Mouse (Mus musculus) limb, embryonic 15.5 days (tissue): ENCODE measurements at regions not wholly inside any gene's neighbourhood (a gene's known extent, or its start where the extent isn't known, plus 50 kb on each side); places are given as distances from the start of the nearest gene placed in this dataset.

Experiments used
- ATAC-seq: fragments of 200-750 bp; cut with Nextera tagmentation; 2 replicates; pipeline ENCODE4 v1.8.0; 2017; ENCODE audit warnings: low read depth, moderate TSS enrichment; ENCODE audit not compliant: insufficient number of reproducible peaks, low FRiP score, low TSS enrichment
- H3K27ac ChIP-seq: fragments of 300-500 bp; sonication (generic); 2 replicates; pipeline ENCODE4 v1.5.1; 2015; ENCODE audit warnings: moderate library complexity, mild to moderate bottlenecking, inconsistent platforms
- H3K27me3 ChIP-seq: fragments of 300-500 bp; sonication (generic); 2 replicates; pipeline ENCODE4 v1.6.1; 2015; ENCODE audit warnings: inconsistent platforms
- H3K36me3 ChIP-seq: fragments of 300-500 bp; sonication (generic); 2 replicates; pipeline ENCODE4 v1.6.1; 2015; ENCODE audit warnings: inconsistent platforms
- H3K4me1 ChIP-seq: fragments of 300-500 bp; sonication (generic); 2 replicates; pipeline ENCODE4 v1.6.1; 2015; ENCODE audit warnings: inconsistent platforms
- H3K4me2 ChIP-seq: fragments of 300-500 bp; sonication (generic); 2 replicates; pipeline ENCODE4 v1.6.1; 2015; ENCODE audit warnings: mild to moderate bottlenecking, inconsistent platforms
- H3K4me3 ChIP-seq: fragments of 300-500 bp; sonication (generic); 2 replicates; pipeline ENCODE4 v1.5.1; 2015; ENCODE audit warnings: mild to moderate bottlenecking, inconsistent platforms
- H3K9ac ChIP-seq: fragments of 300-500 bp; sonication (generic); 2 replicates; pipeline ENCODE4 v1.6.1; 2015; ENCODE audit warnings: inconsistent platforms
- H3K9me3 ChIP-seq: fragments of 300-500 bp; sonication (generic); 2 replicates; pipeline ENCODE4 v1.6.1; 2016; ENCODE audit warnings: inconsistent platforms
- WGBS: fragments of 180-500 bp; shearing (Covaris S2); methylation state at CpG from one replicate; pipeline ENCODE4 v1.1.7; 2015; 5-methylcytosine and 5-hydroxymethylcytosine counted together

DNA sequence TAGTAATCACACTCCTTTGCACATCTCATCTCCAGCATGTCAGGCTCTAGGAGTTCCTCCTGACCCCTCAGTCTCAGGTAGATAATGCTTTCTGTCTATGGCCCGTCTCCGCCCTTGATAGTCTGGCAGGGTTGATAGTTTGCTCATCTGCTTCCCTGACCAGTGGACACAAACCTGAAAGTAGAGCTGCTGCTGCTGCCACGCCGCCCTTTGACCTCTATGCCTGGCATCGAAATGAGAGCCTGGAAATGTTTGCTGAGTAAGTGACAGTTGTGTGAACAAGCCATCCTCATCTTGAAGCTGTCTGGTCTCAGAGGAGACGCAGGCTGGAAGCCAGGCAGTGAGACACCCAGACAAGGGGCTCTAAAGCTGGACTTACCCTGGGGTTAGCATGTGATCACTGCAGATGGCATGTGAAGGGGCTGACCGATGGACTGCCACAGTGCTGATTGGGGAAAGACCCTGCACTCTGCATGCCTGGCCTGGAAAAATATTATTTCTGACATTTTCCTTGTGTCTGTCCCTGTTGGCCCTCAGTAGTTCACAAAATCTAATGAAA is 109.8 kb upstream of the Syt6 start:
- H3K4me1 ChIP-seq, result peaks cover 4% of the 10 kb centered on the region
- H3K4me3 ChIP-seq, result no peak overlapping the region
- no peak overlapping the region for H3K27ac ChIP-seq
- no peak overlapping the region for H3K4me2 ChIP-seq
- no peaks in the 10 kb centered on the region for H3K27me3 ChIP-seq
- no peak overlapping the region for H3K9ac ChIP-seq
- ATAC-seq, result no peak
- 67% methylated on average over 7 of the region's 7 CpGs for WGBS
- H3K36me3 ChIP-seq, result no peaks in the 10 kb centered on the region
- H3K9me3 ChIP-seq, result no peaks in the 10 kb centered on the region

- no peak for ATAC-seq
- no peak overlapping the region for H3K27ac ChIP-seq
- WGBS, result 51% methylated on average over 2 of the region's 2 CpGs
Measured at GRCm38 (mm10) chr3:103465948-103466347, 109.1 kb upstream of the Syt6 start.

GRCm38 (mm10) chr3:103470586-103471400 is 104.2 kb upstream of the Syt6 start:
- no peaks in the 10 kb centered on the region for H3K27me3 ChIP-seq
- ATAC-seq, result no peak
- no peak overlapping the region for H3K4me3 ChIP-seq
- H3K36me3 ChIP-seq, result no peaks in the 10 kb centered on the region
- no peaks in the 10 kb centered on the region for H3K4me1 ChIP-seq
- no peak overlapping the region for H3K27ac ChIP-seq
- H3K4me2 ChIP-seq, result no peak overlapping the region
- H3K9me3 ChIP-seq, result no peaks in the 10 kb centered on the region
- WGBS, result 70% methylated on average over 15 of the region's 15 CpGs
- H3K9ac ChIP-seq, result no peak overlapping the region

More at GRCm38 (mm10) chr3:103465948-103466347, 109.1 kb upstream of the Syt6 start:
- no peaks in the 10 kb centered on the region for H3K27me3 ChIP-seq
- H3K4me2 ChIP-seq, result no peak overlapping the region
- no peaks in the 10 kb centered on the region for H3K36me3 ChIP-seq
- H3K4me1 ChIP-seq, result peaks cover 4% of the 10 kb centered on the region
- H3K9me3 ChIP-seq, result no peaks in the 10 kb centered on the region
- H3K4me3 ChIP-seq, result no peak overlapping the region
- H3K9ac ChIP-seq, result no peak overlapping the region

GRCm38 (mm10) chr3:103472598-103472997 is 102.4 kb upstream of the Syt6 start:
- WGBS, result 70% methylated on average over 10 of the region's 10 CpGs
- Histone ChIP-seq H3K9me3 (no peaks in the 10 kb centered on the region), H3K36me3 (no peaks in the 10 kb centered on the region), H3K4me3 (no peak overlapping the region), H3K4me2 (no peak overlapping the region), H3K9ac (no peak overlapping the region), H3K27me3 (no peaks in the 10 kb centered on the region), H3K4me1 (no peaks in the 10 kb centered on the region), H3K27ac (no peak overlapping the region)
- no peak for ATAC-seq

GRCm38 (mm10) chr3:103473336-103473735 is 101.7 kb upstream of the Syt6 start:
- Histone ChIP-seq H3K4me1 (no peaks in the 10 kb centered on the region), H3K4me3 (no peak overlapping the region), H3K27me3 (no peaks in the 10 kb centered on the region), H3K9me3 (no peaks in the 10 kb centered on the region), H3K4me2 (no peak overlapping the region), H3K9ac (no peak overlapping the region), H3K27ac (no peak overlapping the region), H3K36me3 (no peaks in the 10 kb centered on the region)
- 74% methylated on average over 2 of the region's 2 CpGs for WGBS
- no peak for ATAC-seq

DNA sequence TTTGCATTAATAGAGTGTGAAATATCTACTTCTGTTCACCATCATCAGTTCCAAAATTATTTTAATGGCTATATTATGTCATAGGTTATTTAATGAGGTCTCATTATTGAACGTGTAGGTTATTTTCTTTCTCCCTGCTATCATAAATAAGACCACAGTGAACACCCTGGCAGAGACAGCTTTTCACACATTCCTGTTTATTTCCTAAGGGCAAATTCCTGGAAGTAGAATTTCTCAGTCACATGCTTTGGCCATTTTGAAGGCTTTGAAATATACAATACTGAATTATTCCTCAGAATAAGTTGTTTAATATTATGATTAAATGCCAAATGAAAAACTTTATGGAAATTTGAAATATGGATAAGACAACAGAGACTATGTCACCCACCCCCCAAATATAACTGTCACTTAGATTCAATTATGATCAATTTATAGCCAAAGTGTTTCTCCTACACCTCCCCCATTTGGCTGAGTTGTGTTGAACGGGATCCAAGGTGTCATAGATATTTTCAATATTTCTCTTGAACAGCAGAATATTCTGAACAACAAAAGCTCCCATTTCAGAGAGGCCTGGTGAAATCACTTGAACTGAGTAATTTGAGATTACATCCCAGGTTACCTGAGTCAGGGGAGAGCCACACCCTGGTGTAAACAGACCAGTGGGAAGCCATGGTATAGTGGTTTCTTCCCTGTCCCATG is 95.0 kb upstream of the Syt6 start:
- Histone ChIP-seq H3K4me3 (no peak overlapping the region), H3K27me3 (no peaks in the 10 kb centered on the region), H3K36me3 (no peaks in the 10 kb centered on the region), H3K9me3 (no peaks in the 10 kb centered on the region), H3K27ac (no peak overlapping the region), H3K9ac (no peak overlapping the region), H3K4me2 (no peak overlapping the region), H3K4me1 (0 out of 2 replicates have a peak, but pooled peaks cover 7% of the 10 kb centered on the region)
- ATAC-seq, result no peak
- WGBS, result 40% methylated on average over 2 of the region's 2 CpGs

DNA sequence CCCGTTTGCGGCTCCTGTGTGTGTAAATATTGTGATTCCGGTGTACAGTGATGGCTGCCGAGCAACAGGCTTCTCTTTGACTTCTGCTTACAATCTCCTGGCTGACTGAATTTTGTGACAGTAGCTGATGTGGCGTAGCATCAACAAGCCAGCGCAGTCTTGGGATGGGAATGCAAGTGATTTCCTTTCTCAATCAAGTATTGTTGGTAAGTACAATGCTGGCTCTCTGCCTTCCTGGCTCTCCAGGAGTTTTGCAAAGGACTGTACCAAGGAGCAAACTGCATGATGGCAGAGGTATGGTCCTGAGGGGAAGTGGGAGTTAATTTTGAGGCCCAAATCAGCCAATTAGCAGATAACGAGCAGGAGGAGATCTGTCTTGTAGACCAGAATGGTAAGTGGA is 94.4 kb upstream of the Syt6 start:
- Histone ChIP-seq H3K27ac (no peak overlapping the region), H3K27me3 (no peaks in the 10 kb centered on the region), H3K4me2 (no peak overlapping the region), H3K36me3 (no peaks in the 10 kb centered on the region), H3K4me1 (peaks cover 11% of the 10 kb centered on the region; the same call in 1 of the 2 replicates), H3K9me3 (no peaks in the 10 kb centered on the region), H3K4me3 (no peak overlapping the region), H3K9ac (no peak overlapping the region)
- WGBS, result 85% methylated on average over 7 of the region's 7 CpGs
- no peak for ATAC-seq

DNA sequence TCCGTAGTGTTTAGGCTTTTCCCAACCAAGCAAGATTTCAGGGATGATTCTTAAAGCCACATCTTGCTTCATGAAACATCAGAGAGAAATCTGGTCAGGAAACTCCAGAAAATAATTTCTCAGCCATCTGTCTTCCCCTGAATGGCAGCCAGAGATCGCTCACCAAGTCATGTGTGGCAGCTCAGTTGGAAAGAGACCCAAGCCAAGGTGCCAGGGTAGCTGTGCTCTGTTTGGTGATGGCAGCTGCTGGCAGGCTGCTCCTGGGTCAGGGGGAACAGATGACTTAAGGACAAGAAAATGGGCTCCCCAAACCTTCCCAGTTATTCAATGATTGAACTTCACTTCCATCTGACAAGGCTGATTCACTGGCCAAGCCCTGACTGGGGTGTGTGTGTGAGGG is 91.7 kb upstream of the Syt6 start:
- WGBS, result 89% methylated on average over 2 of the region's 2 CpGs

DNA sequence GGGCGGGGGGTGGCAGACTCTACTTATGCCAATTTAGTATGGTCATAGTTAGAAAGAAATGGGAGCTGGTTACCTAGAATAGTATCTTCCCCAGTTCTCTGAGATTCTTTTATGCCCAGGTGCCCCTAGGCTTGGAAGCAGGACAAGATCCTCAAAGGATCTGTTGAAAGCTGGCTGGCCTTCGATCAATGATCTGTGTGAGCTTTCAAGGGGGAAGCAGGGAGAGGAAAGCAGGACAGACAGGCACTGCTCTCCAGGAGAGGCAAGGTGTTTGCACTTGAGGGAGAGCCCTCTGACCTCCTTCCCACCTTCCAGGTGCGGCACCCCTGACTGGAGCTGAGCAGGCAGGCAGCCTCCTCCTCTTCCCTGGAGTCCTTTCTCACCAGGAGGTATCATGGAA is 91.3 kb upstream of the Syt6 start:
- Histone ChIP-seq H3K4me2 (no peak overlapping the region), H3K27me3 (no peaks in the 10 kb centered on the region), H3K4me1 (peaks cover 11% of the 10 kb centered on the region; the same call in 1 of the 2 replicates), H3K27ac (no peak overlapping the region), H3K9me3 (no peaks in the 10 kb centered on the region), H3K36me3 (no peaks in the 10 kb centered on the region), H3K4me3 (no peak overlapping the region), H3K9ac (no peak overlapping the region)
- WGBS, result 81% methylated on average over 3 of the region's 3 CpGs
- no peak for ATAC-seq

More for the DNA sequence above, 91.7 kb upstream of the Syt6 start:
- H3K36me3 ChIP-seq, result no peaks in the 10 kb centered on the region
- H3K27ac ChIP-seq, result no peak overlapping the region
- H3K9ac ChIP-seq, result no peak overlapping the region
- no peak overlapping the region for H3K4me3 ChIP-seq
- H3K4me2 ChIP-seq, result no peak overlapping the region
- ATAC-seq, result no peak
- peaks cover 11% of the 10 kb centered on the region; the same call in 1 of the 2 replicates for H3K4me1 ChIP-seq
- no peaks in the 10 kb centered on the region for H3K27me3 ChIP-seq
- no peaks in the 10 kb centered on the region for H3K9me3 ChIP-seq

DNA sequence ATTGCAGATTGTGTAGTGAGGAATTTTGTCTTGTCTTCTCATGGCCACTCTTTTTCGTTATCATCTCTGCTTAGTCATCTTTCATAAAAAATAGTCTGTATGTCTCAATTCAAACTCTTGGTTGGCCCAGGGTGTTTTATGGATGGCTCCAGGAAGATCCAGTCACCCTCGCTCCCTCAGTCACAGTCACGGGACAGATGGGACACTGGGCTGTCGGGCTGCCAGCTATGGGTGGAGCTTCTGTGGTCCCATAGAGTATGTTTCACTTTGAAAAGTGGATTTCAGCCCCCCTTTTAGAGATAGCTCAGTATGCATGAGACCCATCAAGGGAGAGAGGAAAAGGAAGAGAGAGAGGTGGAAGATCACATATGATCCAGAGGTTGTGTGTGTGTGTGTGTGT is 85.2 kb upstream of the Syt6 start:
- no peak overlapping the region for H3K4me2 ChIP-seq
- H3K27me3 ChIP-seq, result no peaks in the 10 kb centered on the region
- WGBS, result 77% methylated on average over 4 of the region's 4 CpGs
- no peak overlapping the region for H3K27ac ChIP-seq
- H3K4me3 ChIP-seq, result no peak overlapping the region
- H3K9ac ChIP-seq, result no peak overlapping the region
- no peak for ATAC-seq
- H3K4me1 ChIP-seq, result peaks cover 5% of the 10 kb centered on the region; the same call in 1 of the 2 replicates
- H3K36me3 ChIP-seq, result no peaks in the 10 kb centered on the region
- no peaks in the 10 kb centered on the region for H3K9me3 ChIP-seq

DNA sequence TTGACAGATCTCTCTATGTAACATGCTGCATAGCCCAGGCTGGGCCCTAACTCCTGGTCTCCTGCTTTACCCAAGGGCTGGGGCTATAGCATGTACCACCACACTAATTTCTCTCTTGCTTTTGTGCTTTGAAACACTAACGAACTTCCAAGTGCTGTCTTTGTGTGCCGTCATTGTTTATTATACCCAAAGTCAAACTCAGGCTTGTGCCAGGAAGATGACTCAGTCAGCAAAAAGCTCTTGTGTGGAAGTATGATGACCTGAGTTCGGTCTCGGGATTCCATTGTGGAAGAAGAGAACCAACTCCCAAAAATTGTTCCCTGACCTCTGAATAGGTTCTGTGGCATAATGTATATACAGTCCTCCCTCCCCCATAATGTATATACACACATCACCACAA is 84.1 kb upstream of the Syt6 start:
- no peak overlapping the region for H3K4me2 ChIP-seq
- ATAC-seq, result no peak
- no peak overlapping the region for H3K4me3 ChIP-seq
- H3K9me3 ChIP-seq, result no peaks in the 10 kb centered on the region
- no peaks in the 10 kb centered on the region for H3K27me3 ChIP-seq
- H3K9ac ChIP-seq, result no peak overlapping the region
- H3K27ac ChIP-seq, result no peak overlapping the region
- WGBS, result 82% methylated on average over 4 of the region's 4 CpGs
- no peaks in the 10 kb centered on the region for H3K36me3 ChIP-seq
- no peaks in the 10 kb centered on the region for H3K4me1 ChIP-seq

- no peak for ATAC-seq
- Histone ChIP-seq H3K4me2 (no peak overlapping the region), H3K27ac (no peak overlapping the region), H3K4me1 (no peaks in the 10 kb centered on the region), H3K9me3 (no peaks in the 10 kb centered on the region), H3K36me3 (no peaks in the 10 kb centered on the region), H3K27me3 (no peaks in the 10 kb centered on the region), H3K9ac (no peak overlapping the region), H3K4me3 (no peak overlapping the region)
- 83% methylated on average over 3 of the region's 3 CpGs for WGBS
Measured at GRCm38 (mm10) chr3:103492211-103492610, 82.8 kb upstream of the Syt6 start.
